Mouse (Mus musculus): ENCODE measurements around the gene Serpina3b.

DNA sequence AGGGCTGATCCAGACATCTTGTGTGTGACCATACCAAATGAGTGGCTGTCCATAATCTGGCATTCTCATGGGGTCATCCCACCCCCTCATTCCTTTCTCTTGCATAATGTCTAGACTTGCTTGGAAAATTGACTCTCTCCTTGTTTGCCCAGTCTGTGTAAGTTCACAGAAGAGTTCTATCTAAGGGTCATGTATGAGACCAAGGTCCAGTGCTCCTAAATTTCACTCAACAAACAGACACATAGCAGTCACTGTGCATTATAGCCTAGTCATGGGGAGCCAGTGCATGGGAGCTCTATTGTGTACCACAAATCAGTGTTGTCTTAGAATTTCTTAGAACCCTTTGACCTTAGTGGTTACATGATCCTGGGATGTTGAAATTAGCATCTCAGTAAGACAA, 20.9 kb upstream of the Serpina3b start:
- TF ChIP-seq CTCF (IDR thresholded peaks at IDR 0.05; ENCODE audit: low read depth, low read length) (no peak), POLR2A (IDR thresholded peaks at IDR 0.05; ENCODE audit: extremely low read depth, insufficient read depth, low read length) (no peak)

All from liver, adult 2 months (tissue).